Mouse (Mus musculus): ENCODE measurements around the gene Mycl.

Gene Mycl

DNA sequence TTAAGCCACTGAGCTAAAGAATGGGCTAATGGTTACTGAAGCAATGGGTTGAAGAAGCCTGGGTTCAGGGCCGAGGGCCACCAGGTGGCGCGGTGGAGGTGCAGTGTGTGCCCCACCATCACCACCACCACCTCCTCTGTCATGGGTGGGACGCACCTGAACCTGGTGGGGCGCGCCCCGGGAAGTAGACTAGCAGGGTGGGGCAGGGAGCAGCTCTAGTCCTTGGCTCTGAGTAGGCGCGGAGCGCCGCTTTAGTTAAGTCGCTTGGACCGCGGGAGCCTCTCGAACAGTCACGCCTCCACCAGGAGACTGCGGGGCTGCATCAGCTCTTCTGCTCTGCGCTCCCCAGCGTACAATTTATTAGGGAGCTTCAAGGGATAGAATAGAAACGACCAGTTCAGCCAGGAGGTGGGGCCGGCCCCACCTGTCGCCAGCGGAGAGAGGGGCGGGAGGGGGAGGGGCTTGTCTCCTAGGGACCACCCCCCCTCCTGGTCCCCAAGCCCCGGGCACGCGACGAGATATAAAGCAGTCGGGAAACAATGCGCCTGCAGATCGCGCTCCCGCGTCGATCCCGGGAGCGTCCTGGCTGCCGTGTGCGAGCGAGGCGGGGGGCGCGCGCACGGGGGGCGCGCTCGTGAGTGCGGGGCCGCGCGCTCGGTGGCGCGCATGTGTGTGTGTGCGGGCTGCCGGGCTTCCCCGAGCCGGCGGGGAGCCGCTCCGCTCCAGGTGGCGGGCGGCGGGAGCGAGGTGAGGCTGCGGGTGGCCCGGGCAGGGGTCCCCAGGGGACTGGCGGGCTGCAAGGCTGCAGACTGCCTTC lies at the start of gene Mycl:
Gene Mycl (plus strand): TSS at position 249 of the 817 bp plus-strand sequence.
- peak; percentile 80 to 84 for DNase-seq (ENCODE audit: low spot score in 2 of 2)

DNA sequence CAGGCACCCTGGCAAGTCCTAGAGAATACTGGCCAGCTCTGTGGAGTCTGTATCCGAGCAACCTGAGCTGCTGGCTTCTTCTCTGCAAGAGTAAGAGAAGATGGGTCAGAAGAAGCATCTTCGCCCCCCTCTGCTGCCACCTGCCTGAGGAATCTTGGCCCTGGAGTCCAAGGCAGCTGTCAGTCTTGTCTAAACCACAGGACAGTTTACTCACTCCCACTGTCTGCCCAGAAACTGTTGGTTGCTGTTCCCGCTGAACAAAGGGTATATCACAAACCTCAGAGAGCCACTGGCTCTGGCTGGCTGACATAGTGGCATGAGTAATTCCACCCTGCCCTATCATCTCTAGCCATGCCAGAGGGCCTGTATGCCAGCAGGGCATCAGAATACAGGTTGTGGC lies 48.2 kb upstream of the Mycl start:
- DNase-seq (ENCODE audit: low spot score in 2 of 2) = no peak

DNA sequence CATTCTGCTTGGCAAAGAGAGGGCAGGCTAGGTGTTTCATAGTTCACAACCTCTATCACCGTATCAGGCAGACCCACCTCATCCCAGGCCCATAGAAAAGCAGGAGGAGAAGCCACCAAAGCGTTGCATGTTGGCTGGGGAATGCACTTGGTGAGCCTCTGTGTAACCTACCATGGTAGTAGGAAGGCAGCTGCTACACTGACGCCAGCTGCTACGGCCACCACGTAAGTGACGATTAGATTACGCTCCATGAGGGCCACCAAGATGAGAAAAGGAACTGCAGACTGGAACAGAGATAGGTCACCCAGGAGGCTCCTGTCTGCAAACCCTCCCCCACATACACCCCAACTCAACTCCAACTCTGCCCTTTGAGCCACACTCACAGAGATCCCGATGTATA lies 46.4 kb upstream of the Mycl start:
- no peak for DNase-seq (ENCODE audit: low spot score in 2 of 2)

DNA sequence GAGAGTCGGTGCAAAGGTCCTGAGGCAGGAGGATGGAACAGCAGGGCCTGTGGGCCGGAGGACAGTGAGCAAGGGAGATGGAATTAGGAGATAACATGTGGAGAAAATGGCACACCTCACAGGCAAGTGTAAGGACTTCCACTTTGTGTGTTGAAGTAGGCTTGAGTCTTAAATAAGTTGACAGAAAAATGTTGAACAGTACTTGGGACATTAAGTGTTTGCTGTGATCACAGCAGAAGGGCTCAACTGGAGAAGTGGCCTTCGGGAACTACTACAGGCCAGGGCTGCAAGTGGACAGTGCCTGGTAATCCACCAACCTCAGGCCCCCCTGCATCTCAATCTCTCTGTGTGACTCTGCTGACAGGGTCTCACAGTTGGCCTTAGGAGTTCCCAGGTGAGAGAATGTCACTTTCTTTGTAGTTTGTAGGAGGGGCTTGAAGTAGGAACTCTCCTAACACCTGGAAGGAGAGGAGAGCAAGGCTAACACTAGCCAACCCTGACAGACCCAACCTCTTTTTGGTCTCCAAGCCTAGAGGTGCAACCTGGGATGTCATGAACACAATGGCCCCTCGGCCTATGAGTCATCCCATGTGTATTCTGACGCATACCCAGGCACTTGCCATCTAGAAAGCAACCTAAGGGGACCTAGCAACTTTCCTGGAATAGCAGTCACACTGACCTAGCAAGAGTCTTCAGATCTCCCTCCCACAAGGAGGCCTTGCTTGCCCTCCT lies 40.6 kb upstream of the Mycl start:
- DNase-seq (ENCODE audit: low spot score in 2 of 2) = no peak

DNA sequence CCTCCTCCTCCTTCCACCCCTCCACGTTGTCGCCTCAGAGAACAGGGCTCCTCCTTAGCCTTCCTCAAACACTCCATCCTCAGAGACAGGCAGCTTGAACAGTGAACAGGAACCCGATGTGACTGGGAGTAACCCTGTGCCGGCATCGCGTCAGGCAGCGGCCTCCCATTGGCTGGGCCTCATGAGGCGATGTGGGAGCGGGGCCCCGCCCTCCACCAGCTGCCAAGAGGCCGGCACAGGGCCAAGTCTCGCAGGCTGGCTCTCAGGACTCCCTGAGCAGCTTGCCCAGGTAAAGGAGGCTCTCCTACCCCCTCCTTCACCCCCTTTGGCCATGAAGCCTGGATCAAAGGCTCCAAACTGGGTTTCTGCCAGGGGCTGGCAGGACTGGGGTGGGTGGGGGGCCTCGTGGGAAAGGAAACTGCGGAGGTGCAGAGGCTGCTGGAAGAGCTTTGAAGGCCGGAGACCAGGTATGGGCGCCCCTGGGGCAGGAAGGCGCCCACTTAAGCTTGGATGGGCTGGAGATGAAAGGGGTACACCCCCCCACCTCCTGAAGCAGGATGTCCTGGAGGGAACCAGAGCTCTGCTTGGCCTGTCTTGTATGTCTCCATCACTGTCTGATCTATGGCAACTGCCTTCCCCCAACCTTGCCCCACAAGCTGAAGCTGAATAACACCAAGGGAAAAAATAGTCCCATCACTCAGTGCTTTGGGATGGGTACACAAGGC lies 39.9 kb upstream of the Mycl start:
- DNase-seq (ENCODE audit: low spot score in 2 of 2) = peak; percentile 82

DNA sequence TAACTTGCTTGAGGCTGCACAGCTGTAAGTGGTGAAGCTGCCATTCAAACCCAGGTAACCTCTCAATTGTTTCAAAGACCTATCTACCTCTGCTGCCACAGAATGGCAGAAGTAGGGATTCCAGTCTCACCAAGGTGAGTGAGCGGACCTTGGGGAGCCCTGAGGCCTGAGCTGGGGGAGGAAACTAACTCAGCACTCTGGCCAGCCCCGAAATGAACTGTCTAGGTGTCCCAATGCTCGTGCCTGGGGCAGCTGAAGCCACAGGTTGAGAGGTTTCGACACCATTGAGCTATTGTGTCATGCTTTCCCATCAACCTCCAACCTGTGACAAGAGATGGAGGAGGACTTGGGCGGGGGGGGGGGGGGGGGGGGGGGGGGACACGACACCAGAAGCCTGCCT lies 39.2 kb upstream of the Mycl start:
- DNase-seq (ENCODE audit: low spot score in 2 of 2) = no peak

DNA sequence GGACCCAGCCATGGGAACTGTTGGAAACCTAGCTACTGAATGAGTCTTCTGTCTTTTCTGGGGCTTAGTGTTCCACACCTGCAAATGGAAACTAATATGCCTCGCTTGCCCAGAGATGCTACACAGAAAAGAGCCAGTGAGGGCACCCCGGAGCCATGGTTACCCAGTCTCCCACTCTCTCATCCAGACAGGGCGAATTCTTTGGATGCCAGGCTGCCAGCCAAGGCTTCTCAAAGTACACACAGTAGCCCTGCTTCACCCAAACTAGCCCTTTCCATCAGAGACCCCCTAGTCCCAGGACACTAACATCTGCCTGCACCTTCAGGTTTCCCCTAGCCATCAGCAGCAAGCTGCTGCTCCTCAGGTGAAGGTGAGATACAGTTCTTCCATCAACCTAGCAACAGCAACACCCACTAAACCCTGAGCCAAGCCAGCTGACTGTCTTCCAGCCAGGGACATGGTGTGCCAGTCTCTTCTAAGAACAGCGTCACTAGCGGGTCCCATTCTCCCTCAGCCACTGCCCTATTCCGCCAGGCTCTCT lies 36.9 kb upstream of the Mycl start:
- DNase-seq (ENCODE audit: low spot score in 2 of 2) = no peak

DNA sequence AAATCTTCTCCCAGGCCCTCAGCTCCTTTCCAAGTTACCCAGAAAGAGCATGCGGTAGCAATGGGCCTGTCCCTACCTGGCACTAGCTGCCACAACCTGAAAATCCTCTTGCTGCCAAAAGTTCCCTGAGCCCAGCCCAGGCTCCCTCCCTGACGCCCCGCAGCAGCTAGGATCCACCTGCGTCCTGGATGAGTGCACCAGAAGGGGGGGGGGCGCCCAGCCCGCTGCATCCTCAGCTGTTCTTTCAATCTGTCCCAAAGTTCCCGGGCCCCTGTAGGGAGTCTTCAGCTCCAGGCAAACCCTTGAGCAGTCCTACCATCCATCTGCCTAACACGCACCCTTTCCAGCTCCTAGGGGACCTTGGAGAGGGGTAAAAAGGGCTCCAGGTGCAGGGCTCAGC lies 35.6 kb upstream of the Mycl start:
- DNase-seq (ENCODE audit: low spot score in 2 of 2) = no peak

DNA sequence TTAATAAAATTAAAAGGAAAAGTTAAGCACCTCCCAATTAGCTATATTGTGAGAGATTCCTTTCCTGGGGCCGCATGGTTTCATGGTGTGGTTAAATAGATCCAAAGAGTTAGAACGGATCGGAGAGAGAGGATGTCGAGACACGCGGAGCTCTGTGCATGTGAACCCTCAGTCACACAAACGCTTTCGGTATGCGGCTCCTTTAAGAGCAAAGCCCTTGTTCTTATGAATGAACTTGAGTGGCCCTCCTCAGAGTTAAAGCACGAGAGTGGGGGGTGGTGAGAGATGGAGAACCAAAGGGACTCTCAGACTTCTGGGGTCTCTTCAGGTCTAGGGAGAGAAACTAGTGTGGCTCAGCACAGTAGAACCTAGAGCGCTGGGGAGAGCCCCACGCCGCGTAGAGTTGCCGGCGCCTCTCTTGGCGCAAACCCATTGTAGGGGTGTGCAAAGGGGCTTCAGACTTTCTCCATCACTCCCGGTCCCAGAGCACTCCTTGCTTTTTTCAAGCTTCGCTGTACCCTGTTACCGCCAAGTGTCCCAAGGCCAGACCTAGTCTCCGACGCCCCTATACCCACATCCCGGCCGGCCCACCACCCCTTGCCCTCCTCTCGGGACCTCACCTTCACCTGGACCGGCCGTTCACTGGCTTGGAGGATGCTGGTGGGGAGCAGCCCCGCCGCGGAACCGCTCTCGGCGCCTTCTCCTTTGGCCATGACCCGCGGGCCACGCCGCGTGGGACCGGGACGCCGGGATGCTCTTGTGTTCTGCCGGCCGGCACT lies 34.9 kb upstream of the Mycl start:
- DNase-seq (ENCODE audit: low spot score in 2 of 2) = no peak

DNA sequence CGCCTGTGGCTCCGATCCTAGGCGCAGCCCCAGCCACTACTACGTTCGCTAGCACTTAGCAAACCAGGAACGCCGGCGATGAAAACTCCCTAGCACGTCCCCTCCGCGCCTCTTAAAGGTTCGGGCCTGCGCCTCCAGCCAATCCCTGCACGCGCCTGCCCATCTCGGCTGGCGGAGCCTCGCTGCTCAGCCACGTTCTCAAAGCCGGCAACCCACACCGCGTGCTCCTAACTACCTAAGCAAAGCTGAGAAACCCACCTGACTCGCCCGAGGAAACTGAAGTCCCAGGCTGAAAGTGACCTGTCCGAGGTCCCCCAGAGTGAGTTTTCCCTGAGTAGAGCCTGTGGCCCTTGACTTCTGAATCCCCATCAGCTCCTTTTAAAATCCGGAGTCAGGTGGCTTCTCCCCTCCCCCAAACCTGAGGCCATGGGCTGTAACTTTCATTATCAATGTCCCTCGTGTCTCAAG lies 34.3 kb upstream of the Mycl start, which contains the start of gene Mfsd2a:
Gene Mfsd2a (minus strand): TSS at position 89 of the 468 bp plus-strand sequence.
- peak; percentile 33 to 35 for DNase-seq (ENCODE audit: low spot score in 2 of 2)

DNA sequence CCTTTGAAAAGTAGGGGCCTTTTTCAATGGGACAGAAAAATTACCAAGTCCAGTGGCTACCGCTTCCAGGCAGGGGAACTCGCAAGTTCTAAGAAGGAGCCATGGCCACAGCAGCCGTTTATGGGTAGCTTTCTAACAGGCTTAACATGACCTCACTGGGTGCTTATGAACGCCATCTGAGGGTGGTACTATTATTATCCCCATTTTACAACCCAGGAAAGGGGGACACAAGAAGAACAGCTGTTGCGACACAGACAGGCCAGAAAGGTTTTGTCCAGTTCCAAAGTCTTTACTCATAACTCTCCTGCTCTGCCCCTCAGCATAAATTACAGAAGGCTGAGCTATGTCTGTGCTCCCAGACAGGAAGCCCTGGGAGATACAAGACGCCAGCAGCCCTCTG lies 33.9 kb upstream of the Mycl start:
- no peak for DNase-seq (ENCODE audit: low spot score in 2 of 2)

DNA sequence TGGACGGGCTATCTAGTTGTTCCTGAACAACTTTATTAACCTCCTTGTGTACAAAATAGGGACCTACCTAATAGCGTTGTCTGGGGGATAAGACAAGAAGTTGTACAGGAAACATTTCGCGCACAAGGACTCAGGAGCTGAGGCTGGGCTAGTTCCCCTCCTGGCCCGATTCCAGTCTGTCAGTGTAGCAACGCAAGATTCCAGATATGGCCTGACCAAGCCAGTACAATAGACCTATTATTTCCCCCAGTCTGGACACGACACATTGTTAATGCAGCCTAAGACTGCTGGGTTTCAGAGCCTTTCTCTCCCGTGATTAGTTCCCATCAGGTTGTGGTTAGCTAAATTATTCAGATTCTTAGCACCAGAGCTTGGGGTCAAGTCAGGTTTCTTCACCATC lies 32.7 kb upstream of the Mycl start:
- DNase-seq (ENCODE audit: low spot score in 2 of 2) = no peak

DNA sequence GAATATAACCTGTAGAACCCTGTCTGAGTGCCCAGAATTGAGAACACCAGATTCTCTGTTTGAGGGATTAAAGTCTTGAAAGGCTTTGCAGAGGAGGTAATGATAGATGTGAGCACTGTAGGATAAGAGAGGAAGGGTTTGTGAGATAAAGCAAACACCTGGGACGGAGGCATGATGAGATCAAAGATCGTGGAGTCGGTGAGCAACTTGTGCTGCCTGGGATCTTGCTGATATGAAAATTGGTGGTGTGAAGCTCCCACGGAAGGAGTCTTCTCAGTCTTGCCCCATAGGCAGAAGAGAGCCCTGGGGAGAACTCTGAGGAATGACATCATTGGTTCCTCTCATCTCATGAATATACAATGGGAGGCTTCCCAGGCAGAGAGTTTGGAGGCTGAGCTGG lies 27.3 kb upstream of the Mycl start:
- no peak for DNase-seq (ENCODE audit: low spot score in 2 of 2)

DNA sequence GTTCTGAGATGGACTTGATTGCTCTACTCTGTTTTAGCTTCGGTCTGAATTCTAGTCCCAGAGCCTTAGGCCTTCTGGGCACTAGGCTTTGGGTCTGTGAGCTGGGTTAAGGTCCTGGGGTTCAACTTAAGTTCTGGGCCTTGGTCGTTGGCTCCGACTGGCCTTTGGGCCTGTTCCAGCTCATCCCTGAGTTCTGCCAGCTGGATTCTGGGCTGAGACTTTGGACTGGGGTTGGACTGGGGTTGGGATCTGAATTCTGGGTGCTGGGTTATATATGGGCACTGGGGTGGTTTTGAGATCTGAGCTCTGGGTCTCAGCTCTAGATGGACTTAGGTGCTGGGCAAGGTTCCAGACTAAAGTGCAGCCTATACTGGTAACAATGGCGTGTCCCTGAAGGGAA lies 24.3 kb upstream of the Mycl start:
- DNase-seq (ENCODE audit: low spot score in 2 of 2) = no peak

DNA sequence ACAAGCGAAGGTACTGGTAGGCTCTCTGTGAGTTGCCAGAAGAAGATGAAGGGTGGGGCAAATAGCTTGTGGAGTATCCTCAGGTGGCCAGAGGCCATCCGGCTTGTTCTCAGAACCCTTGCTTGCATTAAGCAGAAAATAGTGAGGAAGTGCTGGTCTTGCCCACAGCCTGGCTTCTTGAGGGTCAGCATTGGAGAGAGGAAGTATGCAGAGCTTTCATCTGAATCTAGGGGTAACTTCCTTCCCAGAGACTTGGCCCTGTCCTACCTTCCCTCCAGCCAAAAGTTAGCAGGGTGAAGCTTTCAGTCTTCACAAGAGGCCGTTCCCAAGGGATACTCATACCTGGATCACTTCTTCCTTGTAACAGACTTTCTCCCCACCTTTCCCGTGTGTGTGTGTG lies 23.8 kb upstream of the Mycl start:
- DNase-seq (ENCODE audit: low spot score in 2 of 2) = no peak

DNA sequence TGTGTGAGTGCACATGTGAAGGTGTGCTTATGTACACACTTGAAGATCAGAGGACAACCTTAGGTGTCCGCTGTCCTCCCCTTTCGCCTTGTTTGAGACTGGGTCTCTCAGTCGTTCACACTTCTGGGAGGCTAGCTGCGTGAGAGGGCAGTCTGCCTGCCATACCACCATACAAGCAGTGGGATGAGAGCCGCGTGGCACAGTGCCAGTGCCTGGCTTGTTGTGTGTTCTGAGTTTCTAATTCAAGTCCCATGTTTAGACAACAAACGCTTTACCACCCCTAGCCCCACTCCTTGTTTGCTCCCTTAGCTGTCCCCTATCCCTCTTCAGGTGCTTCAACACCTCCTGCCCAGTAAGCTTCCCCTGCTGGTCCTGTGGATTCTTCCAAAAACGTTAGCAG lies 23.4 kb upstream of the Mycl start:
- no peak for DNase-seq (ENCODE audit: low spot score in 2 of 2)

DNA sequence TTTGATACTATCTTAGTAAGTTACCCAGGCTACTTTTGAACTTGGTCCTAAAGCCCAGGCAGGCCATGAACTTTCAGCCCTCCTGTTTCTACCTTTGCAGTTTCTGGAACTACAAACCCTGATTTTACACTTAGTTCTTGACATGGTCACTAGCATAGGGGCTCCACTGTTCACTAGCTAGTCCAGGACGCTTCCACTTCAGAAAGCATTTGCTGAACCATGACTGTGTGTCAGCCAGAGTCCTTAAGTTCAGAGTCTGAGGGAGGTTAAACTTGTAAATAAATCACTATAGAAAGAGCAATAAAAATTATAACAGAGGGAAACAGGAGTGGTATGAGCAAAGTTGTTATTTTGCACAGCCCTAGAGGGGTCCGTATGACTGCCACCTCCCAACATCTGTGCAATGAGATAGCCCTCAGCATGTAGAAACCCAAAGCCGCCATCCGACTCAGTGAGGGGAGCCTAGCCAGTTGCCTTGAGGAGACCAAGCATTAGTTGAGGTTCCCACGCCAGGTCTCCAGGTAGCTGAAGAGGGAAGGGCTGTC lies 20.4 kb upstream of the Mycl start:
- DNase-seq (ENCODE audit: low spot score in 2 of 2) = no peak

DNA sequence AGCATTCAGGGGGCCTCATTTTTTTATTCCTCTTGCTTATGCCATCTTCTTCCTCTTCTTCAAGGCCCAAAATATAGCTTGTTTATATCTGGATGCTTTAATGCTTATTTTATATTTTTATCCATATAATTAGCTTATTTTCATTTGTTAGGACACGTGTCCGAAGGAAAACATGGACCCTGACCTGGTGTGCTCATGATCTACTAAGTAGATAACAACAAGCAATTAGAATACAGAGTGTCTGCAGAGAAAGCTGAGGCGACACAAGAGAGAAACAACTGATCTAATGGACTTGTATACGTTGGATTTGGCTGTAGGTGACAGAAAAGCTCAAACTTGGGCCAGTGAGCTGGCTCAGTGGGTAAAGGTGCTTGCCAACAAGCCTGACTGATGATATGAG lies 18.6 kb upstream of the Mycl start:
- no peak for DNase-seq (ENCODE audit: low spot score in 2 of 2)

DNA sequence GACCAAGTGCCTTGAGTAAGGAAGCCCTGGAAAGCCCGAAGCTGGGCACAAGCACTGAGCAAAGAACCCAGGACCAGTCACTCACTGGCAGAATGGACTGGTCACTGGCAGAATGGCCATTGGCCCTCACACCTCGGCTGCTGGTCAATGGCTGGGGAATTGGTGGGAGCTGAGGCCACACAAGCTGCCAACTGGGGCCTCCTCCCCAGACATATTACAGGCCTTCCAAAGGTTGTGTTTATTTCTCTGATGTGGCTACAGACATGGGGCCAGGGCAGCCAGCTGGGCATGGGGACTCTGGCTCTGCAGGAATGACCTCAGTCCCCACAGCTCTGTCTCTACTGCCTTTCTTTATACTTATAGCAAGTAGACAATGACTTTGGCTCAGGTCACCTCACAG lies 16.6 kb upstream of the Mycl start:
- DNase-seq (ENCODE audit: low spot score in 2 of 2) = no peak

DNA sequence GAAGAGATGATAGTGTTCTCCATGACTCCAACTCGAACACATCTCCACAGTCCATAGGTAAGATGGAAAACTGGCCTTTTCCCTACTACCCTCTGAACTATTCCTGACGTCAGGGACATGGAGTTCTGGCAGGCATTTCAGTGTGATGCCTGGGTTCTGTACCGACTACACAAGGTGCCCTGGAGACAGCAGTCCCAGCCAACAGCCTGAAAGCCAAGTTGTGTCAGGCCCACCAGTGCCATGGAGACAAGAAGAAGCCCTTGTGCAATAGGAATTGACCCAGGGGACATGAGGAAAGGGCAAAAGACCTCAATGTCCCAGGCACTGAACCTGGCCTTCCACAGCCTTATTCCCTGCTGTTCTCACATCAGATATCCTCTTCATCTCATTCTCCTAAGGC lies 15.6 kb upstream of the Mycl start:
- DNase-seq (ENCODE audit: low spot score in 2 of 2) = no peak

DNA sequence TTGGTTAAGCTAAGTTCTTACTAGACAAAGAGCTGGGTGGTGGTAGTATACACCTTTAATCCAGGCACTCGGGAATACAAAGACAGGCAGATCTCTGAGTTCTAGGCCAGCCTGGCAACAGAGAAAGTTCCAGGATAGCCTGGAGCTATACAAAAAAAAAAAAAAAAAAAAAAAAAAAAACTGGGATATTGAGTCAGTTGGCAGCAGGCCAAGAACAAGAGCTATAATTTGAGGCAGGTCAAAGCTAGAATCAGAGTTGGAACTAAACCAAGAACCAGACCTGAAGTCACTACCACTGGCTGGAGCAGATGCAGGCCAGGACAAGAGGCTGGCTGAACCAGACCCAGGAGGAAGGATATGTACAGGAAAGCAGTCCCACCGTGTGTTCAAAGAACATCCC lies 14.8 kb upstream of the Mycl start:
- DNase-seq (ENCODE audit: low spot score in 2 of 2) = no peak

Data from spleen, postnatal 36 days (tissue).